Mouse (Mus musculus) intestine, postnatal 0 days (tissue): ENCODE results near the gene Tef. TPM values are rescaled to one million over a fixed set of nuclear protein-coding genes. Genes with fewer than 3 reads are reported as not detected.
A peak's percentile ranks its signal among the peaks of the same experiment; 100 is the strongest.

Experiments used
- ATAC-seq: fragments of 200-750 bp; cut with Nextera tagmentation; 2 replicates; pipeline ENCODE4 v1.8.0; 2017; ENCODE audit warnings: mild to moderate bottlenecking, moderate TSS enrichment, moderate library complexity
- H3K27ac ChIP-seq: fragments of 300-500 bp; sonication (generic); 2 replicates; pipeline ENCODE4 v1.5.1; 2014; ENCODE audit warnings: mild to moderate bottlenecking, low read depth, low read length, moderate library complexity
- H3K27me3 ChIP-seq: fragments of 300-500 bp; sonication (generic); replicated peaks from 2 replicates; pipeline ENCODE4 v1.6.1; 2014; ENCODE audit warnings: low read length, mixed read lengths; ENCODE audit not compliant: control insufficient read depth, insufficient read depth
- H3K36me3 ChIP-seq: fragments of 300-500 bp; sonication (generic); 2 replicates; pipeline ENCODE4 v1.6.1; 2014; ENCODE audit warnings: mild to moderate bottlenecking, moderate library complexity; ENCODE audit not compliant: control insufficient read depth, insufficient read depth
- H3K4me1 ChIP-seq: fragments of 300-500 bp; sonication (generic); replicated peaks from 2 replicates; pipeline ENCODE4 v1.6.1; 2014; ENCODE audit warnings: antibody characterized with exemption, low read length, mixed read lengths; ENCODE audit not compliant: control insufficient read depth, insufficient read depth
- H3K4me2 ChIP-seq: fragments of 300-500 bp; sonication (generic); replicated peaks from 2 replicates; pipeline ENCODE4 v1.6.1; 2014; ENCODE audit warnings: low read depth, mild to moderate bottlenecking, moderate library complexity
- H3K4me3 ChIP-seq: fragments of 300-500 bp; sonication (generic); 2 replicates; pipeline ENCODE4 v1.5.1; 2014; ENCODE audit warnings: low read depth, low read length
- H3K9ac ChIP-seq: fragments of 300-500 bp; sonication (generic); 2 replicates; pipeline ENCODE4 v1.6.1; 2014; ENCODE audit warnings: mild to moderate bottlenecking, low read depth, low read length
- H3K9me3 ChIP-seq: fragments of 300-500 bp; sonication (generic); 2 replicates; pipeline ENCODE4 v1.6.1; 2016; ENCODE audit warnings: mixed run types; ENCODE audit not compliant: control insufficient read depth
- CTCF ChIP-seq: sonication (generic); IDR thresholded peaks from 2 replicates; pipeline ENCODE4 v1.5.1; 2016; ENCODE audit warnings: low read depth, mild to moderate bottlenecking, control low read depth, antibody characterized with exemption, moderate library complexity
- WGBS: fragments of 180-500 bp; shearing (Covaris S2); extraction: QIAGEN DNeasy Blood & Tissue Kit; methylation state at CpG from one replicate; pipeline ENCODE4 v1.1.7; 2014; 5-methylcytosine and 5-hydroxymethylcytosine counted together
- polyA plus RNA-seq: library from polyadenylated mRNA; unstranded; fragments of >200 nt; fragmentation: Nextera tagmentation; extraction: Ambion mirVana; gene quantifications from 2 replicates; pipeline ENCODE4 v1.2.1, GENCODE M21; 2015

Tef gene
- polyA plus RNA-seq, 1 experiment from 2014 or later, result 13.4 TPM

DNA sequence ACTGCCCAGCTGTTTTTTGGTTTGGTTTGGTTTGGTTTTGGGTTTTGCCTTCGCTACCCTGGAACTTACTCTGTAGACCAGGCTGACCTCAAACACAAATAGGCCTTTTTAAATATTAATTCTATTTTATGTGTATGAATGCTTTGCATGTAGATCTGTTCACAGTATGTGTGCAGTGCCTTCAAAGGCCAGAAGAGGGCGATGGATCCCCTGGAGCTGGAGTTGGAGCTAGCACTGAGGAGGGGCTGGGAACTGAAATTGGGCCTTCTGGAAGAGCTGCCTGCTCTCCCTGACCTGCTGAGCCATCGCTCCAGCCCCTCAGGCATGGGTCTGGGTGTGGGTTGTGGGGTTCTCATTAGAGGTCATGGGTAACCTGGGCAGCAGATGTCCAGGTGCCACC lies 40.3 kb upstream of the Tef start:
- Histone ChIP-seq H3K9ac (no peak overlapping the region), H3K36me3 (no peaks in the 10 kb centered on the region), H3K4me1 (no peaks in the 10 kb centered on the region), H3K4me2 (no peak overlapping the region), H3K4me3 (no peak overlapping the region), H3K27ac (no peak overlapping the region), H3K9me3 (no peaks in the 10 kb centered on the region), H3K27me3 (peaks cover 71% of the 10 kb centered on the region)
- ATAC-seq, result no peak
- WGBS, result 88% methylated on average over 3 of the region's 3 CpGs
- TF ChIP-seq CTCF, result peak; percentile 36; the same call in 1 of the 2 replicates

DNA sequence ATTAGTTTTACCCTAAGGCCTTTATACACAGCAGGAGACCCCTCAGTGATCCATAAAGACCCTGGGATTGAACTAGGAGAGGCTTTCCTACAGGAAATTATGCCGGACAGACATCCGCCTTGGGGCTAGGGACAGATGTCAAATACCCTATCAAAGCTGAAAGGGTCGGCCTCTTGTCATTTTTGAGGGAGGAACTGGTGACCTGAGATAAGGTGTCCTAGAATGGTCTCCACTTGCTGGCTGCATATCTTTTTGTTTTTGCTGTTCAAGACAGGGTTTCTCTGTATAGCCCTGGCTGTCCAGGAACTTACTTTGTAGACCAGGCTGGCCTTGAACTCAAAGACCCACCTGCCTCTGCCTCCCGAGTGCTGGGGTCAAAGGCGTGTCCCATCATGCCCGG lies 37.6 kb upstream of the Tef start:
- no peak for ATAC-seq
- H3K4me1 ChIP-seq, result no peaks in the 10 kb centered on the region

DNA sequence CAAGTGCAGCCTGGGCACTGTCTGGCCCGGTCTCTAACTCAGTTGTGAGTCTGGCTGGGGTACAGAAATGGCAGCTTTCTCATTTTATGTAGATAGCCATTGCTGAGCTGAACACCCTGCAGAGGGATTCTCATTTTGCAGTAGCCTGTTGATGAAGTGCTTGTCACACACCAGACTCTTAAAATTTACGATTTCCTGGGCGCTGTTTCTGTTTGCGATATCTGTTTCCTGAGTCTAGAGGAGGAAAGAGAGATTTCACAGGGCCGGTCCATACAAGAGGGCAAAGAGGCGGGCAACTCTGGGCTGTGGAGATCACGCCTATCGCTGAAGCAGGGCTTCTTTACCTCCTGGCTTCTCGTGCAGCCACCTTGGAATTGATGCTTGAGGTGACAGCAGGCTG lies 36.6 kb upstream of the Tef start:
- Histone ChIP-seq H3K36me3 (peaks cover 14% of the 10 kb centered on the region), H3K4me1 (no peaks in the 10 kb centered on the region), H3K9ac (no peak overlapping the region), H3K4me3 (no peak overlapping the region), H3K27me3 (peaks cover 57% of the 10 kb centered on the region), H3K9me3 (no peaks in the 10 kb centered on the region), H3K27ac (no peak overlapping the region), H3K4me2 (no peak overlapping the region)
- WGBS, result 67% methylated on average over 9 of the region's 9 CpGs
- ATAC-seq, result no peak
- TF ChIP-seq CTCF, result no peak

More for the DNA sequence above, 37.6 kb upstream of the Tef start:
- Histone ChIP-seq H3K4me3 (no peak overlapping the region), H3K36me3 (peaks cover 7% of the 10 kb centered on the region), H3K4me2 (no peak overlapping the region), H3K27ac (no peak overlapping the region), H3K27me3 (peaks cover 57% of the 10 kb centered on the region), H3K9ac (no peak overlapping the region), H3K9me3 (no peaks in the 10 kb centered on the region)
- TF ChIP-seq CTCF, result no peak
- 94% methylated on average over 6 of the region's 6 CpGs for WGBS

DNA sequence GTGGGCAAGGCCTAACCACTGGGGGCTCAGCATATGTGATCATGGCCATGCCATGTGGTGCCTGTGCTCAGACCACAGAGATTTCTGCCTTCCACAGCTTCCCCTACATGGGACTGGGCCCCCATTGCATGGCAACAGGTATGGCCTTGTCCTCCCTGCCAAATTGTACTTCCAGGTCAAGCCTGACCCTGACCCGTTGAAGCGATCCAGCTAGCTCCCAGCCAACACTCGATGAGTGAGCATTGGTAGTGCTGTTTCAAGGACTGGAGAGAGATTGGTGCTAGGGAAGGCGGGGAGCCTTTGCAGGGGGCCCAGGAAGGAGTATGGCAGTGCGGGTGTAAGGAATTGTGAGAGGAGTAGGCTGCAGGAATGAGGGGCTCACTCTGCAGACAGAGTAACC lies 35.8 kb upstream of the Tef start:
- no peak overlapping the region for H3K9ac ChIP-seq
- peaks cover 14% of the 10 kb centered on the region for H3K36me3 ChIP-seq
- H3K4me3 ChIP-seq, result no peak overlapping the region
- 89% methylated on average over 5 of the region's 5 CpGs for WGBS
- H3K27ac ChIP-seq, result no peak overlapping the region
- no peaks in the 10 kb centered on the region for H3K4me1 ChIP-seq
- H3K27me3 ChIP-seq, result peaks cover 54% of the 10 kb centered on the region
- H3K4me2 ChIP-seq, result no peak overlapping the region
- no peak for ATAC-seq
- no peaks in the 10 kb centered on the region for H3K9me3 ChIP-seq
- no peak for TF ChIP-seq CTCF

DNA sequence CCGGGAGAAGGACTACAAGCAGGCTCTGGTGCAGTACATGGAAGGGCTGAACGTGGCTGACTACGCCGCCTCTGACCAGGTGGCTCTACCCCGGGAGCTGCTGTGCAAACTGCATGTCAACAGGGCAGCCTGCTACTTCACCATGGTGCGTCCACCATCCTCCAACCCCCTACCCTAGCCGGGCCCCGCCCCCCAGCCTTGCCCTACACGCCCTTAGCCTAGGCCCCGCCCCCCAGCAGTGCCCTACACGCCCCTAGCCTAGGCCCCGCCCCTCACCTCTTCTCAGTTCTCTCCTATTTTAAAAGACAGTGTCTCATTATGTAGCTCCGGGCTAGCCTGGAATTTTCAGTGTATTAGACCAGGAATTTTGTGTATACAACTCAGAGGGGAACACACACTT lies 33.2 kb upstream of the Tef start:
- Histone ChIP-seq H3K4me3 (no peak overlapping the region), H3K27me3 (peaks cover 45% of the 10 kb centered on the region), H3K9ac (no peak overlapping the region), H3K9me3 (no peaks in the 10 kb centered on the region), H3K27ac (no peak overlapping the region), H3K36me3 (peaks cover 27% of the 10 kb centered on the region), H3K4me2 (no peak overlapping the region), H3K4me1 (no peaks in the 10 kb centered on the region)
- TF ChIP-seq CTCF, result no peak
- ATAC-seq, result no peak
- WGBS, result 62% methylated on average over 13 of the region's 13 CpGs

DNA sequence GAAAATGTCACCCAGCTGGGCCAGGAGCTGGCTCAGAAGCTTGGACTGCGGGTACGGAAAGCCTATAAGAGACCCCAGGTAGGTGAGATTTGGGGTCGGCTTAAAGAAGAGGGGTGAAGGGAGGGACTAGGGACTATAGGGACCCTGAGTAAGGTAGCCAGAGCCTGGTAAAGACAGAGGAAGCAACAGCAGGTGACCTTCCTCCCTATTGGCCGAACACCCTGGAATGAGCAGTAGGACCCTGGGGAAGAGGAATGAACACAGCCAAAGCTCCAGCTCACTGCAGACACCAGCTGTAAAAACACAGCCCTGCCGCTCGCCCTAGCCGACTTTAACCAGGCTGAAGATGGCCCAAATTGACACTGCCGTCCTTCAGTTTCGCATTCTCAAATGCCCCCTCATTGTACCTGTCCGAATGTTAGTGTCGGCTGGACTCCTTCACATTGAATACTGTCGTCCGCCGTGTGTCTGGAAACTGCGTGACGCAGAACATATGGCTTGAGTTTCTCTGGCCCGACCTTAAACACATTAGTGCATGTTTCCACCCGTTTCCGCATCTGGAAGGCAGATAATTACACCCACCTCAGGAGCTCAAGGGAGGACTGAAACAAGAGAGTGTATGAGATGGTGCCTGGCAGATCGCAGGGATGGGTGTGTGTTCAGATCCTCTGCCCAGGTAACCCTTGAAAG lies 29.6 kb upstream of the Tef start:
- Histone ChIP-seq H3K4me2 (no peak overlapping the region), H3K27ac (no peak overlapping the region), H3K4me1 (no peaks in the 10 kb centered on the region), H3K4me3 (no peak overlapping the region), H3K9me3 (no peaks in the 10 kb centered on the region), H3K27me3 (peaks cover 27% of the 10 kb centered on the region), H3K36me3 (peaks cover 43% of the 10 kb centered on the region), H3K9ac (no peak overlapping the region)
- 83% methylated on average over 20 of the region's 20 CpGs for WGBS
- no peak for ATAC-seq
- TF ChIP-seq CTCF, result no peak
